Mouse (Mus musculus) kidney, adult 2 months (tissue): ENCODE results near the gene Gas2.

ENCODE experiments used
- CTCF ChIP-seq: fragments of 200-500 bp; conservative IDR thresholded peaks from 2 replicates; pipeline ENCODE4 v1.5.1; 2011; ENCODE audit warnings: low read depth, mild to moderate bottlenecking, control low read depth, low read length, moderate library complexity, mixed read lengths; ENCODE audit not compliant: insufficient read depth, insufficient read length
- POLR2A ChIP-seq: fragments of 200-500 bp; IDR thresholded peaks from one replicate; pipeline ENCODE4 v1.6.1; 2011; ENCODE audit warnings: low read depth, low read length, control low read depth

GRCm38 (mm10) chr7:51865336-51865735 is 3.5 kb downstream of the Gas2 start:
- TF ChIP-seq POLR2A (no peak), CTCF (no peak)
